Mouse (Mus musculus) olfactory bulb, adult 2 months (tissue): ENCODE measurements around the gene Tm4sf19.

Experiments used
- CTCF ChIP-seq: fragments of 200-500 bp; IDR thresholded peaks from 2 replicates; pipeline ENCODE4 v1.5.1; 2012; ENCODE audit warnings: low read depth, mild to moderate bottlenecking, low read length, moderate library complexity; ENCODE audit not compliant: insufficient read depth
- POLR2A ChIP-seq: fragments of 200-500 bp; IDR thresholded peaks from 2 replicates; pipeline ENCODE4 v1.6.1; 2012; ENCODE audit warnings: mild to moderate bottlenecking, low read depth, low read length, moderate library complexity; ENCODE audit not compliant: insufficient read depth

DNA sequence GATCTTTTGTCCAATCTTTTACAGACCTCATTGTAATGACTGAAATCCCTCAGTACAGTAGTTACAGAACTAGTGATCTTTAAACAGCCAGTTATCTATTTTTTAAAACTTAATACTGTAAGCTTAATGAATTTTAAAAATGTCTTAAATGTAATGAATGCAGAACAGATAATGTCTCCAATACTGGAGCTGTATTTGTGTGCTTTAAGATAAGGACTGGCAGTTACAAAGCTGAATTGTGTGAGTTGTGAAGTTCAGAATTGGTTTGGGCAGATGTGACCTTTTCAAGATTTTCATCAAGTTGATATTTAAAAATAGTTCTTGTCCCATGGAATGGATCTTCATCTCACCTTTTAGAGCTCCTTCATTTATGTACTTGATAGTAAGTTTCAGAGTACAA, 11.3 kb upstream of the Tm4sf19 start:
- TF ChIP-seq CTCF = no peak
- no peak for TF ChIP-seq POLR2A
